7 mouse cellular contexts compared by ENCODE assay signal in genomic region chr2:105016192-105016966, GRCm38 (mm10). TPM values are rescaled to one million over a fixed set of nuclear protein-coding genes. Genes with fewer than 3 reads are reported as not detected.
A peak's percentile ranks its signal among the peaks of the same experiment; 100 is the strongest.
DNase-seq lines count a peak whose midpoint lies in the region; ATAC-seq and TF ChIP-seq lines count a peak whose summit lies in the region.

No protein-coding gene starts in this region.

- peak overlapping the region; percentile 92 for H3K9ac ChIP-seq in embryonic facial prominence, embryonic 14.5 days (ENCODE audit: low read depth, low read length)
- peak overlapping the region; percentile 92 for H3K9ac ChIP-seq in intestine, embryonic 16.5 days (ENCODE audit: low read depth, low read length)

- intact Hi-C loops in left cerebral cortex, postnatal 36 days (cut with DNase I), result loop anchor here (2.0 kb wide), 1 partner anchor 200 kb away; the partner anchor contains the start of gene Qser1

- H3K27ac ChIP-seq in spleen, adult 2 months (ENCODE audit: insufficient read depth, low read length), result peak overlapping the region; percentile 78
- peak overlapping the region; percentile 68; the same call in 1 of the 2 replicates for H3K27ac ChIP-seq in embryonic facial prominence, embryonic 14.5 days (replicated peaks; ENCODE audit: low read depth, low read length)
- H3K27ac ChIP-seq in intestine, embryonic 16.5 days (ENCODE audit: low read length), result peak overlapping the region; percentile 39
- H3K27ac ChIP-seq in olfactory bulb, adult 2 months (ENCODE audit: insufficient read depth, low read depth, low read length), result 0 out of 2 replicates have a peak overlapping the region, but pooled peaks have one; percentile 3

- H3K9me3 ChIP-seq in embryonic facial prominence, embryonic 14.5 days (ENCODE audit: control insufficient read depth, low read length), result no peaks in the 10 kb centered on the region
- H3K9me3 ChIP-seq in intestine, embryonic 16.5 days (ENCODE audit: control insufficient read depth, low read length), result no peaks in the 10 kb centered on the region

- peaks cover under 1% of the 10 kb centered on the region for H3K4me1 ChIP-seq in spleen, adult 2 months (ENCODE audit: control insufficient read depth, insufficient read depth, insufficient read length)
- peaks cover 8% of the 10 kb centered on the region for H3K4me1 ChIP-seq in embryonic facial prominence, embryonic 14.5 days (ENCODE audit: control insufficient read depth, insufficient read depth, low read length)
- peaks cover 6% of the 10 kb centered on the region for H3K4me1 ChIP-seq in intestine, embryonic 16.5 days (ENCODE audit: control insufficient read depth, insufficient read depth, low read length)
- H3K4me1 ChIP-seq in olfactory bulb, adult 2 months (ENCODE audit: control insufficient read depth, insufficient read depth, low read length), result peaks cover 2% of the 10 kb centered on the region; the same call in 1 of the 2 replicates

- peak; percentile 85 for ATAC-seq in embryonic facial prominence, embryonic 14.5 days (ENCODE audit: low read depth)
- peak; percentile 79 for ATAC-seq in intestine, embryonic 16.5 days

- no peaks in the 10 kb centered on the region for H3K27me3 ChIP-seq in spleen, adult 2 months (ENCODE audit: control insufficient read depth, insufficient read depth, low read length)
- no peaks in the 10 kb centered on the region for H3K27me3 ChIP-seq in embryonic facial prominence, embryonic 14.5 days (replicated peaks; ENCODE audit: control insufficient read depth, insufficient read depth, low read length)
- no peaks in the 10 kb centered on the region for H3K27me3 ChIP-seq in intestine, embryonic 16.5 days (replicated peaks; ENCODE audit: control insufficient read depth, insufficient read depth, low read length)

- TF ChIP-seq CTCF in spleen, adult 2 months (IDR thresholded peaks at IDR 0.05; ENCODE audit: extremely low read depth, insufficient read depth, insufficient read length, insufficient replicate concordance), result no peak
- TF ChIP-seq CTCF in olfactory bulb, adult 2 months (IDR thresholded peaks at IDR 0.05; ENCODE audit: insufficient read depth, low read depth, low read length), result no peak

- no peak for TF ChIP-seq POLR2A in spleen, adult 2 months (IDR thresholded peaks at IDR 0.05; ENCODE audit: low read depth, low read length)
- peak; percentile 61; the same call in 1 of the 2 replicates for TF ChIP-seq POLR2A in olfactory bulb, adult 2 months (IDR thresholded peaks at IDR 0.05; ENCODE audit: insufficient read depth, low read depth, low read length)

- DNase-seq in spleen, adult 2 months (ENCODE audit: low read depth in 1 of 2, low spot score in 2 of 2), result no peak
- no peak for DNase-seq in spleen, postnatal 10 days (ENCODE audit: low spot score in 2 of 2)
- no peak for DNase-seq in embryonic facial prominence, embryonic 14.5 days (ENCODE audit: low spot score)
- DNase-seq in left cerebral cortex, postnatal 36 days (ENCODE audit: low spot score in 2 of 2), result no peak
- DNase-seq in natural killer cell, adult 2 months (ENCODE audit: low spot score in 2 of 2), result no peak

- H3K4me3 ChIP-seq in spleen, adult 2 months (ENCODE audit: extremely low read depth, insufficient read depth, insufficient read length), result peak overlapping the region; percentile 91
- H3K4me3 ChIP-seq in embryonic facial prominence, embryonic 14.5 days (ENCODE audit: low read depth, low read length), result peak overlapping the region; percentile 94
- H3K4me3 ChIP-seq in intestine, embryonic 16.5 days (ENCODE audit: low read length), result peak overlapping the region; percentile 90
- H3K4me3 ChIP-seq in olfactory bulb, adult 2 months (ENCODE audit: insufficient read depth, low read depth, low read length), result peak overlapping the region; percentile 96

- WGBS in spleen, adult 2 months, result 1% methylated on average over 43 of the region's 43 CpGs
- whole genome bisulfite sequencing in embryonic facial prominence, embryonic 14.5 days, result under 1% methylated on average over 23 of the region's 43 CpGs
- under 1% methylated on average over 43 of the region's 43 CpGs for WGBS in intestine, embryonic 16.5 days
- WGBS in olfactory bulb, adult 2 months, result under 1% methylated on average over 43 of the region's 43 CpGs

- peaks cover 15% of the 10 kb centered on the region for H3K36me3 ChIP-seq in spleen, adult 2 months (ENCODE audit: control insufficient read depth, insufficient read depth, low read length)
- H3K36me3 ChIP-seq in embryonic facial prominence, embryonic 14.5 days (ENCODE audit: control insufficient read depth, insufficient read depth, low read length), result peaks cover 26% of the 10 kb centered on the region
- peaks cover 1% of the 10 kb centered on the region; the same call in 1 of the 2 replicates for H3K36me3 ChIP-seq in intestine, embryonic 16.5 days (ENCODE audit: control insufficient read depth, insufficient read depth, low read length)

- H3K4me2 ChIP-seq in embryonic facial prominence, embryonic 14.5 days (ENCODE audit: low read depth, low read length), result peak overlapping the region; percentile 83
- H3K4me2 ChIP-seq in intestine, embryonic 16.5 days (ENCODE audit: low read depth, low read length), result peak overlapping the region; percentile 66

RNA-seq across cellular contexts. Expression of gene Eif3m, which starts 0.5 kb away (rescaled TPM):
- polyA plus RNA-seq in spleen, adult 2 months (2012; rRNA removed), result 14.9 and 17.2 TPM in 2 replicates
- polyA plus RNA-seq in embryonic facial prominence, embryonic 14.5 days (2014; fragmentation: Nextera tagmentation; extraction: Ambion mirVana), result 279 and 283 TPM in 2 replicates
- 199 and 227 TPM in 2 replicates for polyA plus RNA-seq in intestine, embryonic 16.5 days (2015; fragmentation: Nextera tagmentation; extraction: Ambion mirVana)
- not detected in 2 replicates for polyA plus RNA-seq in olfactory bulb, adult 2 months (2012; ENCODE audit: insufficient read depth, insufficient read length, low replicate concordance, missing spikeins)
- 10 to 100 TPM; 83.5 to 85.4 TPM for total RNA-seq in left cerebral cortex, postnatal 36 days (2021)

Comparison
In these comparisons a context has a peak if more than half of its experiments do, and no peak if none do; other contexts are left out.
1. H3K27ac ChIP-seq: peak in every context shown above with its lines; median percentile 78 in spleen, adult 2 months; 68 in embryonic facial prominence, embryonic 14.5 days; 39 in intestine, embryonic 16.5 days; 3 in olfactory bulb, adult 2 months.